Mouse (Mus musculus): ENCODE results near the gene Fbxl4.

Fbxl4 gene

GRCm38 (mm10) chr4:22476967-22477710, 119.8 kb downstream of the Fbxl4 start:
- in situ Hi-C loops (cut with MboI, MseI) = loop anchor here in 1 of 2 experiments (25.0 kb wide), 1 partner anchor 790 kb away; the partner anchor contains the start of gene Prdm13

GRCm38 (mm10) chr4:22477711-22478230, 120.4 kb downstream of the Fbxl4 start:
- in situ Hi-C loops (cut with MboI, MseI) = loop anchor here in 1 of 2 experiments (25.0 kb wide), 1 partner anchor 790 kb away; the partner anchor contains the start of gene Prdm13

GRCm38 (mm10) chr4:22478488-22479367, 121.4 kb downstream of the Fbxl4 start:
- in situ Hi-C loops (cut with MboI, MseI) = loop anchor here in 1 of 2 experiments (25.0 kb wide), 1 partner anchor 791 kb away; the partner anchor contains the start of gene Prdm13

- in situ Hi-C loops (cut with MboI, MseI) = loop anchor here in 1 of 2 experiments (25.0 kb wide), 1 partner anchor 792 kb away; the partner anchor contains the start of gene Prdm13
Observed at GRCm38 (mm10) chr4:22479368-22480090, 122.2 kb downstream of the Fbxl4 start.

- in situ Hi-C loops (cut with MboI, MseI) = loop anchor here in 1 of 2 experiments (25.0 kb wide), 1 partner anchor 793 kb away; the partner anchor contains the start of gene Prdm13
Observed at GRCm38 (mm10) chr4:22480091-22480857, 122.9 kb downstream of the Fbxl4 start.

GRCm38 (mm10) chr4:22480858-22481205, 123.5 kb downstream of the Fbxl4 start:
- in situ Hi-C loops (cut with MboI, MseI) = loop anchor here in 1 of 2 experiments (25.0 kb wide), 1 partner anchor 794 kb away; the partner anchor contains the start of gene Prdm13

GRCm38 (mm10) chr4:22482118-22482517, 124.8 kb downstream of the Fbxl4 start:
- in situ Hi-C loops (cut with MboI, MseI) = loop anchor here in 1 of 2 experiments (25.0 kb wide), 1 partner anchor 795 kb away; the partner anchor contains the start of gene Prdm13

GRCm38 (mm10) chr4:22482756-22483280, 125.5 kb downstream of the Fbxl4 start:
- in situ Hi-C loops (cut with MboI, MseI) = loop anchor here in 1 of 2 experiments (25.0 kb wide), 1 partner anchor 796 kb away; the partner anchor contains the start of gene Prdm13

- in situ Hi-C loops (cut with MboI, MseI) = loop anchor here in 1 of 2 experiments (25.0 kb wide), 1 partner anchor 796 kb away; the partner anchor contains the start of gene Prdm13
Observed at GRCm38 (mm10) chr4:22483548-22483947, 126.2 kb downstream of the Fbxl4 start.

All from T-helper 17 cell (primary cell).